Mouse (Mus musculus) ES-Bruce4 (cell line): Measurements from ENCODE around the gene Il27. TPM values are rescaled to one million over a fixed set of nuclear protein-coding genes. Genes with fewer than 3 reads are reported as not detected.

ENCODE experiments used
- H3K27ac ChIP-seq: 2 replicates; pipeline ENCODE4 v1.5.1; 2012; ENCODE audit warnings: low read length, inconsistent platforms; ENCODE audit not compliant: insufficient read depth
- H3K27me3 ChIP-seq: 2 replicates; pipeline ENCODE4 v1.6.1; 2012; ENCODE audit warnings: mild to moderate bottlenecking, low read length, inconsistent platforms; ENCODE audit not compliant: control insufficient read depth, poor library complexity, insufficient read depth, severe bottlenecking
- H3K36me3 ChIP-seq: 2 replicates; pipeline ENCODE4 v1.6.1; 2012; ENCODE audit warnings: inconsistent platforms, mild to moderate bottlenecking, low read length, moderate library complexity; ENCODE audit not compliant: control insufficient read depth, poor library complexity, insufficient read depth, severe bottlenecking
- H3K4me1 ChIP-seq: one replicate; pipeline ENCODE4 v1.8.1; 2011; ENCODE audit warnings: low read length; ENCODE audit not compliant: control insufficient read depth, insufficient read depth
- H3K4me3 ChIP-seq: 2 replicates; pipeline ENCODE4 v1.5.1; 2011; ENCODE audit warnings: low read depth, mild to moderate bottlenecking, low read length
- H3K9ac ChIP-seq: 2 replicates; pipeline ENCODE4 v1.6.1; 2012; ENCODE audit warnings: low read depth, mild to moderate bottlenecking, inconsistent platforms; ENCODE audit not compliant: poor library complexity, severe bottlenecking
- H3K9me3 ChIP-seq: replicated peaks from 2 replicates; pipeline ENCODE4 v1.6.1; 2012; ENCODE audit warnings: mild to moderate bottlenecking, low read length, inconsistent platforms; ENCODE audit not compliant: control insufficient read depth, poor library complexity, insufficient read depth, severe bottlenecking
- CTCF ChIP-seq: IDR thresholded peaks from one replicate; pipeline ENCODE4 v1.8.1; 2011; ENCODE audit warnings: low read depth, low read length
- EP300 ChIP-seq: IDR thresholded peaks from 2 replicates; pipeline ENCODE4 v1.6.1; 2011; ENCODE audit warnings: low read depth, low read length; ENCODE audit not compliant: insufficient read depth
- POLR2A ChIP-seq: IDR thresholded peaks from one replicate; pipeline ENCODE4 v1.8.1; 2011; ENCODE audit warnings: low read length; ENCODE audit not compliant: insufficient read depth
- polyA plus RNA-seq: library from polyadenylated mRNA; stranded (reverse); fragments of >200 nt; gene quantifications from 2 replicates; pipeline ENCODE4 v1.2.4, GENCODE M21; 2011; ENCODE audit warnings: low read depth; ENCODE audit not compliant: missing spikeins, insufficient read depth, insufficient read length

The Il27 gene
- polyA plus RNA-seq, 1 experiment = not detected

DNA sequence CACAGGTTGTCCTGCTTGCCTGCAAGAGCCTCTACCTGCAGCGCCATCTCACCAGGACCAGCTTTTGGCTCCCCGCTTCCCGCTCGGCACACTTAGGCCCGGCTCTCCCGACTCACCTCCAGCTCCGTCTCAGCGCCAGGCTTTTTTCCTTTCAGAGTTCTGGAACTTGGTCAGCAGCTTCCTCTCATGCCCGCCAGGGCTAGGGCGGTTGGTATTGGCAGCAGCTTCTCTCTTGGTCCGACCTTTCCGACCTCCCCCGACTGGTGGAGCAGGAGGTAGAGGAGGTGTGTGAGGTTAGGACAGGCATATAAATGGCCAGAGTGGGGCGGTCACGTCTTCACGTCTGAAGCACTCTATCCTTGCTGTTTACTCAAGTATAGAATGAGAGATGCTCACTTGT lies 30.0 kb upstream of the Il27 start:
- 0 out of 2 replicates have a peak, but pooled peaks cover 2% of the 10 kb centered on the region for H3K36me3 ChIP-seq
- H3K27ac ChIP-seq = peak overlapping the region; percentile 8; the same call in 1 of the 2 replicates
- H3K9me3 ChIP-seq = no peaks in the 10 kb centered on the region
- peak overlapping the region; percentile 54 for H3K9ac ChIP-seq
- TF ChIP-seq CTCF = no peak
- TF ChIP-seq POLR2A = no peak
- no peak for TF ChIP-seq EP300
- H3K4me3 ChIP-seq = peak overlapping the region; percentile 57
- no peaks in the 10 kb centered on the region for H3K27me3 ChIP-seq
- no peaks in the 10 kb centered on the region for H3K4me1 ChIP-seq

GRCm38 (mm10) chr7:126623381-126623780 lies 28.6 kb upstream of the Il27 start:
- Histone ChIP-seq H3K4me3 (no peak overlapping the region), H3K9me3 (no peaks in the 10 kb centered on the region), H3K27me3 (no peaks in the 10 kb centered on the region), H3K27ac (no peak overlapping the region), H3K9ac (no peak overlapping the region), H3K36me3 (0 out of 2 replicates have a peak, but pooled peaks cover 2% of the 10 kb centered on the region), H3K4me1 (no peaks in the 10 kb centered on the region)
- no peak for TF ChIP-seq CTCF
- TF ChIP-seq EP300 = no peak
- TF ChIP-seq POLR2A = no peak

GRCm38 (mm10) chr7:126621452-126622359 lies 27.0 kb upstream of the Il27 start:
- H3K4me3 ChIP-seq = no peak overlapping the region
- no peak overlapping the region for H3K9ac ChIP-seq
- H3K9me3 ChIP-seq = no peaks in the 10 kb centered on the region
- H3K36me3 ChIP-seq = 0 out of 2 replicates have a peak, but pooled peaks cover 2% of the 10 kb centered on the region
- H3K27me3 ChIP-seq = no peaks in the 10 kb centered on the region
- no peak overlapping the region for H3K27ac ChIP-seq
- TF ChIP-seq EP300 (no peak), CTCF (no peak), POLR2A (no peak)
- no peaks in the 10 kb centered on the region for H3K4me1 ChIP-seq

GRCm38 (mm10) chr7:126619559-126620275 lies 25.0 kb upstream of the Il27 start:
- Histone ChIP-seq H3K4me1 (no peaks in the 10 kb centered on the region), H3K27ac (no peak overlapping the region), H3K9ac (no peak overlapping the region), H3K4me3 (no peak overlapping the region), H3K36me3 (0 out of 2 replicates have a peak, but pooled peaks cover 2% of the 10 kb centered on the region), H3K27me3 (no peaks in the 10 kb centered on the region), H3K9me3 (no peaks in the 10 kb centered on the region)
- no peak for TF ChIP-seq CTCF
- TF ChIP-seq EP300 = no peak
- TF ChIP-seq POLR2A = no peak

DNA sequence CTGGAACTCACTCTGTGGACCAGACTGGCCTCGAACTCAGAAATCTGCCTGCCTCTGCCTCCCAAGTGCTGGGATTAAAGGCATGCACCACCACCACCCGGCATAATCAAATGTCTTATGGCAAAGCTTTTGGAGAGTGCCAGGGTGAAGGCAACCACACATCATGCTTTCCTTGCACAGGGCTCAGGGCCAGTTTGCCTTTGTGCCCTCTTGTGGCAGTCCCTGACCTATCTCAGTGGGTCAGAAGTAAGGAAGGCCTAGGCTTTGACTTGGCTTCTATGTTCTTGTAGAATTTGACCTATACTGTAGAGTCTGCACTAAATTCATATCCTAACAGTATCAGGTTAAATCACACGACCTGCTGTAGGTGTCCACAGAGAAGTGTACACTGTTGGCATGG lies 22.0 kb upstream of the Il27 start:
- no peaks in the 10 kb centered on the region for H3K27me3 ChIP-seq
- no peaks in the 10 kb centered on the region for H3K36me3 ChIP-seq
- H3K4me3 ChIP-seq = no peak overlapping the region
- TF ChIP-seq EP300 (no peak), CTCF (no peak), POLR2A (no peak)
- H3K27ac ChIP-seq = no peak overlapping the region
- H3K9ac ChIP-seq = no peak overlapping the region
- no peaks in the 10 kb centered on the region for H3K9me3 ChIP-seq
- H3K4me1 ChIP-seq = no peaks in the 10 kb centered on the region

GRCm38 (mm10) chr7:126612736-126613135 lies 18.0 kb upstream of the Il27 start:
- Histone ChIP-seq H3K9ac (no peak overlapping the region), H3K36me3 (no peaks in the 10 kb centered on the region), H3K9me3 (no peaks in the 10 kb centered on the region), H3K4me1 (no peaks in the 10 kb centered on the region), H3K27me3 (no peaks in the 10 kb centered on the region), H3K4me3 (no peak overlapping the region), H3K27ac (no peak overlapping the region)
- TF ChIP-seq EP300 (no peak), CTCF (no peak), POLR2A (no peak)
